Mouse (Mus musculus): ENCODE measurements at regions not wholly inside any gene's neighbourhood (a gene's known extent, or its start where the extent isn't known, plus 50 kb on each side); places are given as distances from the start of the nearest gene placed in this dataset.
"Not testable (repeated sequence)": the region's sequence is repeated elsewhere in the genome, so short reads cannot be mapped to it uniquely, and the experiment has no call there.

DNA sequence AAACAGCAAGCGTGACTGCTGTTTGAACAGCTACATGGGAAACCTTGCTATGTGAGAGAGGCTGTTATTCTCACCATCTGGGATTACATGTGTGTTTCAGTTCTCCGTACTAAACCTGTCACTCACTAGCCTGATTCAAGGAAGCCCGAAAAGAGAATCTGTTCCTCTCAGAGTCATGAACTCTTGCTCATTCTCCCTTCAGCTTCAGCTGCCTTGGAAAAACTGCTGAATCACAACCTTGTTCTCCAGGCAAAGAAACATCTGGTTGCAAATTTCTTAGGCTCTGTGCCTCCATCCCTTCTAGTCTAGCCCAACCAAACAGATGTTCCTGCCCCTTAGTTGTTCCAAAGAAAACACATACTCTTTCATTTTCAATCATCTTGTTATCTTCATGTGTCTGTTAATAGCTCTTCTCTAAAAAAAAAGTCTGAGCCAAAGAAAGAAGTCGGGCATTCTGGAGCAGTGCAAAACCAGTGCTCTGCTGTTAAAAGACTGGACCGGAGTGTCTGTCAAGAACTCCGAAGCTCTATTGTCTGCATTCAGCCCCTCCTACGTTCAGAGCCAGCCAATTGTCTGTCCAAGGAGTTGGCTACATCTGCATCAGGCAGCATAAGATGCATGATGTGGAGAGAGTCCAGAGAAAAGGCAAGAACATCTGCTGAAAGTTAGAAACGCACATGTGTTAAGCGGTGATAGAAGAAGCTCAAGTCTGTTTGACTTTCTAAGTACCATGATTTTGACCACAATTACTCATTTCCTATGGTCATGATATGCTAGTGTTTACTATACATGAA lies 313.8 kb upstream of the Pkdcc start:
- Histone ChIP-seq H3K27ac (ENCODE audit: insufficient read depth, low read length) (no peak overlapping the region), H3K4me3 (ENCODE audit: insufficient read depth, low read length) (no peak overlapping the region), H3K4me1 (ENCODE audit: control insufficient read depth, insufficient read depth, low read length) (no peaks in the 10 kb centered on the region)
- TF ChIP-seq CTCF (IDR thresholded peaks at IDR 0.05; ENCODE audit: extremely low read depth, insufficient read depth, low read length) = no peak
- no peak for TF ChIP-seq POLR2A (IDR thresholded peaks at IDR 0.05; ENCODE audit: extremely low read depth, insufficient read depth, low read length)

- TF ChIP-seq POLR2A (IDR thresholded peaks at IDR 0.05; ENCODE audit: extremely low read depth, insufficient read depth, low read length) = no peak
- TF ChIP-seq CTCF (IDR thresholded peaks at IDR 0.05; ENCODE audit: extremely low read depth, insufficient read depth, low read length) = no peak
- Histone ChIP-seq H3K4me1 (ENCODE audit: control insufficient read depth, insufficient read depth, low read length) (no peaks in the 10 kb centered on the region), H3K4me3 (ENCODE audit: insufficient read depth, low read length) (no peak overlapping the region), H3K27ac (ENCODE audit: insufficient read depth, low read length) (no peak overlapping the region)
Observed at GRCm38 (mm10) chr17:82904961-82905360, 310.1 kb upstream of the Pkdcc start.

GRCm38 (mm10) chr17:82905483-82905882 lies 309.6 kb upstream of the Pkdcc start:
- Histone ChIP-seq H3K4me1 (ENCODE audit: control insufficient read depth, insufficient read depth, low read length) (no peaks in the 10 kb centered on the region), H3K4me3 (ENCODE audit: insufficient read depth, low read length) (no peak overlapping the region), H3K27ac (ENCODE audit: insufficient read depth, low read length) (no peak overlapping the region)
- TF ChIP-seq POLR2A (IDR thresholded peaks at IDR 0.05; ENCODE audit: extremely low read depth, insufficient read depth, low read length) (no peak), CTCF (IDR thresholded peaks at IDR 0.05; ENCODE audit: extremely low read depth, insufficient read depth, low read length) (no peak)

- Histone ChIP-seq H3K4me1 (ENCODE audit: control insufficient read depth, insufficient read depth, low read length) (no peaks in the 10 kb centered on the region), H3K27ac (ENCODE audit: insufficient read depth, low read length) (no peak overlapping the region), H3K4me3 (ENCODE audit: insufficient read depth, low read length) (no peak overlapping the region)
- no peak for TF ChIP-seq POLR2A (IDR thresholded peaks at IDR 0.05; ENCODE audit: extremely low read depth, insufficient read depth, low read length)
- no peak for TF ChIP-seq CTCF (IDR thresholded peaks at IDR 0.05; ENCODE audit: extremely low read depth, insufficient read depth, low read length)
Observed at GRCm38 (mm10) chr17:82909189-82909588, 305.9 kb upstream of the Pkdcc start.

DNA sequence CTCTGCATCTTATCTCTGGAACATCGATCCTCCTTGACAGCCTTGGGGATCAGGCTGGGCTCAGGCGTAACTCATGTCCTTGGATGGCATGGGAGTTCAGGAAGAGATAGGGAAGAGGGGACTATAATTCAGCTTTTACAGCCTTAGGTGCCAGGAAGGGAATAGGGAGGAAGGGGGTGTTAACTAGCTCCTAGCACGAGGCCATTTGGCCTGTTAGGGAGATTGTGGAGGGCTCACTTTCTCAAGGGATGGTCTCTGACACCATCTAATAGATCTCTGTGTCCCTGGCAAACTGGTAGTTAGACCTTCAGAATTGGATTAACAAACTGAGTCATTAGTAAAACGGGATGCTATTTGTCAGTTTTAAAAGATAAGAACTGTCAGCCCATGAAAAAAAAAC lies 292.1 kb upstream of the Pkdcc start:
- H3K4me1 ChIP-seq (ENCODE audit: control insufficient read depth, insufficient read depth, low read length); H3K27ac ChIP-seq (ENCODE audit: insufficient read depth, low read length); H3K4me3 ChIP-seq (ENCODE audit: insufficient read depth, low read length): not testable (repeated sequence)

DNA sequence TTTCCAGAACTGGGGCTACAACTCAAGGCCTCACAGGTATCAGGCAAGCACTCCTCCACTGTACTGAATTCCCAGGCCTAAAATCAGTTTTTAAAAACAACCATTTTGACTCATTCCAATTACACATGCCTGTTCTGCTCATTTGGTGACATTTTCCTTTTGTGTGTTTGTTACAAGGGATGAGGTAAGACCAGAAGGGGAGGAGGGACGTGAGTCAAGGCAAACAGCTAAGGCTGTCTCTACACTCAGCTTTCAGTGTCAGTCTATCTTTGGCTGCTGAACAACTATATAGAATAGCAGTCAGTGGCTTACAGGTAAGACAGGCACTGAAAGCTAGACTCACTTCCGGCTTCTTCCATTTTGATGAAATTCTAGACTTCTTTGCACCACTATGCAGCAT lies 289.3 kb upstream of the Pkdcc start:
- TF ChIP-seq POLR2A (IDR thresholded peaks at IDR 0.05; ENCODE audit: extremely low read depth, insufficient read depth, low read length) (no peak), CTCF (IDR thresholded peaks at IDR 0.05; ENCODE audit: extremely low read depth, insufficient read depth, low read length) (no peak)
- no peaks in the 10 kb centered on the region for H3K4me1 ChIP-seq (ENCODE audit: control insufficient read depth, insufficient read depth, low read length)
- no peak overlapping the region for H3K27ac ChIP-seq (ENCODE audit: insufficient read depth, low read length)
- no peak overlapping the region for H3K4me3 ChIP-seq (ENCODE audit: insufficient read depth, low read length)

- Histone ChIP-seq H3K27ac (ENCODE audit: insufficient read depth, low read length) (no peak overlapping the region), H3K4me3 (ENCODE audit: insufficient read depth, low read length) (no peak overlapping the region), H3K4me1 (ENCODE audit: control insufficient read depth, insufficient read depth, low read length) (no peaks in the 10 kb centered on the region)
- TF ChIP-seq POLR2A (IDR thresholded peaks at IDR 0.05; ENCODE audit: extremely low read depth, insufficient read depth, low read length) (no peak), CTCF (IDR thresholded peaks at IDR 0.05; ENCODE audit: extremely low read depth, insufficient read depth, low read length) (no peak)
Observed at GRCm38 (mm10) chr17:82927681-82928080, 287.4 kb upstream of the Pkdcc start.

GRCm38 (mm10) chr17:82929511-82929910 lies 285.6 kb upstream of the Pkdcc start:
- no peak overlapping the region for H3K4me3 ChIP-seq (ENCODE audit: insufficient read depth, low read length)
- H3K4me1 ChIP-seq (ENCODE audit: control insufficient read depth, insufficient read depth, low read length) = no peaks in the 10 kb centered on the region
- H3K27ac ChIP-seq (ENCODE audit: insufficient read depth, low read length) = no peak overlapping the region
- TF ChIP-seq CTCF (IDR thresholded peaks at IDR 0.05; ENCODE audit: extremely low read depth, insufficient read depth, low read length) = no peak
- TF ChIP-seq POLR2A (IDR thresholded peaks at IDR 0.05; ENCODE audit: extremely low read depth, insufficient read depth, low read length) = no peak

GRCm38 (mm10) chr17:82930738-82931137 lies 284.4 kb upstream of the Pkdcc start:
- Histone ChIP-seq H3K4me1 (ENCODE audit: control insufficient read depth, insufficient read depth, low read length) (no peaks in the 10 kb centered on the region), H3K4me3 (ENCODE audit: insufficient read depth, low read length) (no peak overlapping the region), H3K27ac (ENCODE audit: insufficient read depth, low read length) (no peak overlapping the region)
- TF ChIP-seq POLR2A (IDR thresholded peaks at IDR 0.05; ENCODE audit: extremely low read depth, insufficient read depth, low read length) (no peak), CTCF (IDR thresholded peaks at IDR 0.05; ENCODE audit: extremely low read depth, insufficient read depth, low read length) (no peak)

DNA sequence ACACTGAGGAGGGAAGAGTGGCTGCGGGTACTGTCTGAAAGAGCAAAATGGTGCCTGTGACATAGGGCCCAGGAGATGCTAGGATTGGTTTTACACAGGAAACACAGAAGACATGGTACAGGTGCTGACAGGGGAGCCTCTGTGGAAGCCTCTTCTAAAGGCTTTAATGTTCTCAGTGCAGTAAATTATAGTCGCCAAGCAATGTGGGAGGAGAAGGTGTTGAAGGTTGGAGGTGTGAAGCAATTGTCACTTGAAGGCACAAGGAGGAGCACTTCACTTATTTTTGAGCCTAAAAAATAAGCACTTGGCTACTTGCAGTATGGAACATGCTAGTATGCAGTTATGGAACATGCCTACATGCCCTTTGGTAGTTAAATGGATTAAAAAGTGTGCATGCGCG lies 283.6 kb upstream of the Pkdcc start:
- H3K4me1 ChIP-seq (ENCODE audit: control insufficient read depth, insufficient read depth, low read length) = no peaks in the 10 kb centered on the region
- TF ChIP-seq POLR2A (IDR thresholded peaks at IDR 0.05; ENCODE audit: extremely low read depth, insufficient read depth, low read length) (no peak), CTCF (IDR thresholded peaks at IDR 0.05; ENCODE audit: extremely low read depth, insufficient read depth, low read length) (no peak)
- H3K4me3 ChIP-seq (ENCODE audit: insufficient read depth, low read length) = no peak overlapping the region
- no peak overlapping the region for H3K27ac ChIP-seq (ENCODE audit: insufficient read depth, low read length)

Measured in cortical plate, adult 2 months (tissue).